Mouse (Mus musculus) CH12.LX (cell line): ENCODE measurements around the gene Got2. TPM values are rescaled to one million over a fixed set of nuclear protein-coding genes. Genes with fewer than 3 reads are reported as not detected.
A peak's percentile ranks its signal among the peaks of the same experiment; 100 is the strongest.

Experiments used
- DNase-seq: peaks from one replicate; pipeline ENCODE4 v3.0.0-alpha.2; 2013; ENCODE audit errors: extremely low read depth
- H3K27ac ChIP-seq: 2 replicates; pipeline ENCODE4 v1.5.1; 2012; ENCODE audit warnings: low read depth, mild to moderate bottlenecking, control low read depth, moderate library complexity; ENCODE audit not compliant: insufficient read depth
- H3K27me3 ChIP-seq: replicated peaks from 2 replicates; pipeline ENCODE3; 2012; ENCODE audit warnings: inconsistent platforms
- H3K36me3 ChIP-seq, 2 experiments: replicated peaks in 1 of 2; 2 replicates each; pipeline versions ENCODE3 to v1.6.1; 2012; ENCODE audit warnings: inconsistent platforms in 1 of 2, low read length in 1 of 2, mild to moderate bottlenecking in 1 of 2, mixed read lengths in 1 of 2, moderate library complexity in 1 of 2; ENCODE audit not compliant: control insufficient read depth in 1 of 2, insufficient read depth in 1 of 2
- H3K4me1 ChIP-seq, 2 experiments: 2 replicates each; pipeline ENCODE4 v1.6.1; 2012; ENCODE audit warnings: inconsistent platforms in 1 of 2, moderate library complexity in 1 of 2; ENCODE audit not compliant: insufficient read depth in 2 of 2, control insufficient read depth in 1 of 2
- H3K4me2 ChIP-seq: 2 replicates; pipeline ENCODE4 v1.6.1; 2012; ENCODE audit warnings: low read depth, mild to moderate bottlenecking, control low read depth; ENCODE audit not compliant: poor library complexity, insufficient read depth, severe bottlenecking
- H3K4me3 ChIP-seq, 3 experiments: fragments of 150-350 bp in 1 of 3; sonication (generic) in 1 of 3; replicated peaks in 1 of 3; 2 replicates each; pipeline versions ENCODE3 to v1.5.1; 2011 to 2012; ENCODE audit warnings: low read depth in 2 of 3, low read length in 2 of 3, mild to moderate bottlenecking in 2 of 3, moderate library complexity in 2 of 3, control low read depth in 1 of 3, improper control_type of control experiment in 1 of 3, inconsistent platforms in 1 of 3, mixed read lengths in 1 of 3; ENCODE audit not compliant: poor library complexity in 1 of 3
- H3K79me2 ChIP-seq: replicated peaks from 2 replicates; pipeline ENCODE4 v1.6.1; 2012; ENCODE audit warnings: mild to moderate bottlenecking, moderate library complexity; ENCODE audit not compliant: control insufficient read depth, poor library complexity, insufficient read depth, severe bottlenecking; ENCODE audit errors: extremely low read depth
- H3K9ac ChIP-seq: 2 replicates; pipeline ENCODE4 v1.6.1; 2012; ENCODE audit warnings: low read depth, mild to moderate bottlenecking, control low read depth, moderate library complexity; ENCODE audit not compliant: insufficient read depth
- H3K9me3 ChIP-seq: replicated peaks from 2 replicates; pipeline ENCODE3; 2012; ENCODE audit warnings: low read length, inconsistent platforms, mixed read lengths
- BHLHE40 ChIP-seq: IDR thresholded peaks from 2 replicates; pipeline ENCODE4 v1.6.1; 2011; ENCODE audit warnings: mild to moderate bottlenecking, low read depth, low read length, improper control_type of control experiment
- CHD1 ChIP-seq: IDR thresholded peaks from 2 replicates; pipeline ENCODE4 v1.6.1; 2012; ENCODE audit warnings: low read depth, low read length, improper control_type of control experiment, inconsistent platforms
- CTCF ChIP-seq, 2 experiments: IDR thresholded peaks in 1 of 2; conservative IDR thresholded peaks in 1 of 2; 2 replicates each; pipeline ENCODE4 v1.5.1; 2011 to 2012; ENCODE audit warnings: low read depth in 2 of 2, low read length in 2 of 2, improper control_type of control experiment in 1 of 2, inconsistent platforms in 1 of 2, mild to moderate bottlenecking in 1 of 2, moderate library complexity in 1 of 2
- ELF1 ChIP-seq: IDR thresholded peaks from 2 replicates; pipeline ENCODE4 v1.6.1; 2014; ENCODE audit warnings: low read depth, mild to moderate bottlenecking, inconsistent platforms, low read length, improper control_type of control experiment
- EP300 ChIP-seq: IDR thresholded peaks from 2 replicates; pipeline ENCODE4 v1.6.1; 2011; ENCODE audit warnings: low read length, improper control_type of control experiment
- HCFC1 ChIP-seq: IDR thresholded peaks from 2 replicates; pipeline ENCODE4 v1.6.1; 2012; ENCODE audit warnings: low read depth, mild to moderate bottlenecking, inconsistent platforms, low read length, improper control_type of control experiment
- JUND ChIP-seq: conservative IDR thresholded peaks from 2 replicates; pipeline ENCODE4 v1.6.1; 2011; ENCODE audit warnings: low read depth, low read length, improper control_type of control experiment
- MEF2A ChIP-seq: IDR thresholded peaks from 2 replicates; pipeline ENCODE4 v1.6.1; 2014; ENCODE audit warnings: low read depth, mild to moderate bottlenecking, inconsistent platforms, low read length, improper control_type of control experiment, borderline replicate concordance
- MYC ChIP-seq: IDR thresholded peaks from 2 replicates; pipeline ENCODE4 v1.6.1; 2011; ENCODE audit warnings: low read depth, mild to moderate bottlenecking, improper control_type of control experiment, low read length
- NELFE ChIP-seq: IDR thresholded peaks from 2 replicates; pipeline ENCODE4 v1.6.1; 2011; ENCODE audit warnings: low read depth, low read length, improper control_type of control experiment
- NRF1 ChIP-seq: IDR thresholded peaks from 2 replicates; pipeline ENCODE4 v1.6.1; 2014; ENCODE audit warnings: low read depth, mild to moderate bottlenecking, inconsistent platforms, low read length, improper control_type of control experiment, moderate library complexity
- PAX5 ChIP-seq: IDR thresholded peaks from 2 replicates; pipeline ENCODE4 v1.6.1; 2012; ENCODE audit warnings: low read length, inconsistent platforms, mixed read lengths
- POLR2A ChIP-seq: IDR thresholded peaks from 2 replicates; pipeline ENCODE4 v1.6.1; 2011; ENCODE audit warnings: low read depth, mild to moderate bottlenecking, improper control_type of control experiment, low read length
- SMC3 ChIP-seq: IDR thresholded peaks from 2 replicates; pipeline ENCODE4 v1.6.1; 2011; ENCODE audit warnings: low read depth, low read length, improper control_type of control experiment
- TBP ChIP-seq: conservative IDR thresholded peaks from 2 replicates; pipeline ENCODE4 v1.6.1; 2011; ENCODE audit warnings: low read depth, low read length, improper control_type of control experiment
- USF2 ChIP-seq: conservative IDR thresholded peaks from 2 replicates; pipeline ENCODE4 v1.6.1; 2011; ENCODE audit warnings: low read depth, low read length, improper control_type of control experiment
- ZC3H11A ChIP-seq: IDR thresholded peaks from 2 replicates; pipeline ENCODE4 v1.6.1; 2012; ENCODE audit warnings: low read depth, mild to moderate bottlenecking, inconsistent platforms, low read length, improper control_type of control experiment
- ZNF384 ChIP-seq: IDR thresholded peaks from 2 replicates; pipeline ENCODE4 v1.6.1; 2012; ENCODE audit warnings: low read depth, low read length, improper control_type of control experiment, inconsistent platforms
- dilution Hi-C: fragments of 300-500 bp; cut with MboI; formaldehyde crosslinking; loops from 2 replicates; pipeline ENCODE4 v1.14.3; 2020; ENCODE audit warnings: low sequenced_read_pairs; ENCODE audit not compliant: extremely low pct_unique_long_range_greater_than_20kb, extremely low pct_ligation_motif_present
- in situ Hi-C: fragments of 300-500 bp; cut with MboI; formaldehyde crosslinking; loops from 3 replicates; pipeline ENCODE4 v1.14.3; 2019; ENCODE audit warnings: low sequenced_read_pairs, low pct_ligation_motif_present, low pct_unique_long_range_greater_than_20kb, mixed read lengths
- polyA plus RNA-seq: library from polyadenylated mRNA; unstranded; fragments of >175 nt; gene quantifications from 2 replicates; pipeline ENCODE4 v1.2.1, GENCODE M21; 2012; ENCODE audit warnings: low read depth; ENCODE audit not compliant: insufficient read length
- total RNA-seq, 2 experiments: library from RNA; depleted of rRNA; stranded (reverse); fragments of 300-350 nt in 1 of 2; fragments of >200 nt in 1 of 2; gene quantifications; 2 replicates each; pipeline ENCODE4 v1.2.3; 2012 to 2014

The Got2 gene
- total and polyA plus RNA-seq, 3 experiments = 283 to 489 (median 303) TPM

DNA sequence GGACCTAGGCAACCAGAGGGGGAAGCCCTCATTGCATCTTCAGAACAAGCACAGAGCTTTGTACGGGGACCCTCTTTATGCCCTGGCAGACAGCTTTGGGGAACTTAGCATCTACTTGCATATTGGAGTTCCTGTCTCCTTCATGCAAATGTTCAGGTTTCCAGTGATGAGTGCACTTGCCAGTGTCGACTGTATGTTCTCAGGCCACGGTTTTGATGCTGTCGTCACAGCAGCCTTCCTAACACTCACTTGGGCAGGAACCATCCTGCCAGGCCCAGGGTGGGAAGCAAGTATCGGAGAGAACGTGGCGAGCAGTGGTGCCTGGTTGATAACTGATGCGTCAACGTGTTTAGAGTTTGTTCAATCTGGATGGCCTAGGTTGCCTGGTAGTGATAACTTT lies 6.2 kb downstream of the Got2 start (continued):
- TF ChIP-seq MYC (no peak), NRF1 (no peak), NELFE (no peak), CHD1 (no peak), HCFC1 (no peak), TBP (no peak)

DNA sequence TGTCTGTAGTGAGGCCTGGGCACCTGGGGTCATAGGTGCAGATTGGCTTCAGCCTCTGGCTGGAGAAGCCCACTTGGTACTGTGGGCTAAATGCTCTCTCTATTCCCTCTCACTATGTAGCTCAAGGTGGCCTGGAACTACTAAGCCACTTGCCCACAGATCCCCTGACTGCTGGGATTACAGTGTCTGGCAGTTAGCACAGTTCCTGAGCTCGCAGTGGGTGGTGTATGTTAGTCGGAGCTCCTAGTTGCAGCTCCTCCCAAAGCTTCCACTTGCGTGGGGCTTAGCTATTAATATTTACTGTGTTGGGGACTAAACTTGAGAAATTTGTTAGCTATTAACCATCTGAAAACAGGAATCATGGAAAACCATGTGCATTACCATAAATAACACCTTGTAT lies 6.8 kb downstream of the Got2 start:
- in situ Hi-C loops = no loop called here
- TF ChIP-seq JUND (no peak), POLR2A (0 out of 2 replicates have a peak, but pooled peaks have one; percentile 2)
- TF ChIP-seq, all 38 proteins: peak for 1

DNA sequence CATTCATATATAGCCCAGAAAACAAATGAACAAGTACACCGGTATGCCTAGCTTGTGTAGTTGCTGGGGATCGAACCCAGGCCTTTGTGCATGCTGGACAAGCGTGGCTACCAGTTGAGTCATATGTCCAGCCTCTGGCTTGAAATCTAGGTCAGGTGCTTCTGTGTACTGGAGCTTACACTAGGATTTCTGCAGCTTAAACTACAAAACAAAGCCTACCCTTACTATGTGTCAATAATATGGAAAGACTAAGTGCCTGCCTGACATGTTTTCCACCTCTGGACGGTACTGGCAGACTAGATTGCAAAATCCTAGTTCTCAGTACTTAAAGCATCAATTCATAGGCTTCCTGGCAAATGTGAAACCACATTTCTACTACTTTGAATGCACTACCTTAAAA lies 8.5 kb downstream of the Got2 start:
- no peak overlapping the region for H3K9ac ChIP-seq
- H3K27me3 ChIP-seq = no peaks in the 10 kb centered on the region
- dilution Hi-C loops (no loop called here), in situ Hi-C loops (no loop called here)
- no peak for DNase-seq
- H3K4me1 ChIP-seq = peaks cover 16 to 53% of the 10 kb centered on the region in 2 experiments
- peaks cover 76% of the 10 kb centered on the region for H3K79me2 ChIP-seq
- H3K27ac ChIP-seq = no peak overlapping the region
- H3K9me3 ChIP-seq = peaks cover 16% of the 10 kb centered on the region
- TF ChIP-seq MYC (no peak), BHLHE40 (no peak), EP300 (no peak), PAX5 (no peak), CTCF (conservative IDR thresholded peaks at IDR 0.05 in 1 of 2, IDR thresholded peaks at IDR 0.05 in 1 of 2; ENCODE audit: low read depth in 2 of 2, low read length in 2 of 2) (no peak), USF2 (no peak), ZNF384 (no peak), NELFE (no peak), MEF2A (no peak), NRF1 (no peak), ELF1 (no peak), SMC3 (no peak), ZC3H11A (no peak)
- H3K4me3 ChIP-seq = no peak overlapping the region
- H3K36me3 ChIP-seq = peaks cover 28 to 67% of the 10 kb centered on the region in 2 experiments
- H3K4me2 ChIP-seq = no peak overlapping the region

More for the DNA sequence above, 6.8 kb downstream of the Got2 start:
- Histone ChIP-seq H3K27me3 (no peaks in the 10 kb centered on the region), H3K4me2 (no peak overlapping the region), H3K4me1 (peaks cover 16 to 65% of the 10 kb centered on the region in 2 experiments), H3K4me3 (no peak overlapping the region), H3K36me3 (peaks cover 16 to 50% of the 10 kb centered on the region in 2 experiments), H3K27ac (no peak overlapping the region), H3K9ac (no peak overlapping the region), H3K9me3 (peaks cover 12% of the 10 kb centered on the region), H3K79me2 (peaks cover 85% of the 10 kb centered on the region)
- DNase-seq = no peak
- dilution Hi-C loops = no loop called here
